Mouse (Mus musculus): Measurements from ENCODE around the gene Gen1. TPM values are rescaled to one million over a fixed set of nuclear protein-coding genes. Genes with fewer than 3 reads are reported as not detected.

The Gen1 gene
- polyA plus RNA-seq, 1 experiment, result 0.54 TPM

DNA sequence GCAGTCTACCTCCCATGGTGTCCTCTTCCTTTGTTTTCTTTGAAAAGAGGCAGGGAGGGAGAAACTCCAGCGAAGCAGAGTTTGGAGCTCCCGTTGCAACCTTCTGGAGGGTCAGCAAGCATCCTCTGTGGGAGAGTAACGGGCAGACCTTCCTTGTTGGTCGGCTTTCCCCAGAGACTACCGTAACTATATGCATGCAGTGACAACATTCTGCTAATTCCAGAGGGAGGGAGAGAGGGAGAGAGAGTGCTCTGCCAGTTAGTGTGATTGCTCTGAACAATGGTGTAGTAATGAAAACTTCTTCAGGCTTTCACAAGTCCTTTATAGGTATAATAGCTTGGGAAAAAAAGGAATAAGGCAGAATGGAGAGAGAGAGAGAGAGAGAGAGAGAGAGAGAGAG lies 40.9 kb downstream of the Gen1 start:
- no peak for DNase-seq (ENCODE audit: low read depth)

DNA sequence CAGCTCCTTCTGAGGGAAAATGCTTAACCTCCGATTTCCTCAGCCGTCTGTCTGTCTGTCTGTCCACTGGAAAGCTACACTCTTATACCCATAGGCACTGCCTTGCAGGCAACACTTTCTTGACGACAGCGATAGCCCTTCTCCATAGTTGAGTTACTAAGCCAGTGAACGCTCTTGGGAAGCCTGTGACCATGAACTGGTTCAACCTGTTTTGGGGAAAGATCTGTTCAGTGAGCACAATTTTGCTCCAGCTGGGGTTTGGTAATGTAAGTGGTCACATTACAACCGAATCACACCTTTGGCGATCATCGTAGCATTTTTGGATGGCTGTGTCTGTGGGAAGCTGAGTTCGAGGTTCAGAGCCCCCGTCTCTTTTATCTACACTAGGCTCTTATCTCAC lies 42.5 kb downstream of the Gen1 start:
- DNase-seq (ENCODE audit: low read depth), result no peak

- no peak for DNase-seq (ENCODE audit: low read depth)
These were observed 43.0 kb downstream of the Gen1 start for GRCm38 (mm10) chr12:11222566-11222965.

DNA sequence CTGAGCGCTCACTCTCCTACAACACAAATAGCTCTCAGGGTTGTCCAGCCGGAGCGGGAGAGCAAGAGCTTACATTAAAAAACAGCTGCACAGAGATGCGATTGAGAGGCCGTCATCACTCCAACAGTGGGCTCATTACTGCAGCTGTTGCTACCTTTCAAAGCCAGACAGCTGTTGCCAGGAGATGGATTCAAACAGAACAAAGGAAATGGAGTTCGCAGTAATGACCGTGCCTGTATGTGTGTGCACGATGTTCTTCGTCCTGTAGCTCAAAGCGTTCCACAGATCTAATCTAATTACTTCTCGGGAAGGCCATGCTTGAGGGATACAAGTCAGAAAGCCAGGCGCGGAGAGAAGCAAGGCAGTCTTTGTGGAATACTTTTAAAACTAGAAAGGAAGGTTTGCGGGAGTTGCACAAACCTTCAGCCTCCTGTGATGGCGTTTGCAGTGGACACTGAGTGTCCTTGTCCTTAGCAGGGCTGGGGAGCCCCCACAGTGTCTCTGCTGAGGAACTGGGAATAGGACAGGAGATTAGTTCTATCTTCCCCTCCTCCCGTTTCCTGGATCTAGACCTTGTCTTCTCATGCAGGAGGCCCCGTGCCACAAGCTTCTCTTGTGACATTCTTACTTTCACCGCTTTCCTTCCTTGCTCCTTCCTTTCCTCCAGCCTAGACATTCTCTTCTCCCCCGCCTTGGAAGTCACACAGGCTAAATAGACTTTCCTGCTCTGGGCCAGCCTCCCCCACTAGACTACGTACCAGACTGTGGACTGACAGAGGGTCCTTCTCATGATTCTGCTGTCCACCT lies 43.9 kb downstream of the Gen1 start:
- DNase-seq (ENCODE audit: low read depth), result no peak

DNA sequence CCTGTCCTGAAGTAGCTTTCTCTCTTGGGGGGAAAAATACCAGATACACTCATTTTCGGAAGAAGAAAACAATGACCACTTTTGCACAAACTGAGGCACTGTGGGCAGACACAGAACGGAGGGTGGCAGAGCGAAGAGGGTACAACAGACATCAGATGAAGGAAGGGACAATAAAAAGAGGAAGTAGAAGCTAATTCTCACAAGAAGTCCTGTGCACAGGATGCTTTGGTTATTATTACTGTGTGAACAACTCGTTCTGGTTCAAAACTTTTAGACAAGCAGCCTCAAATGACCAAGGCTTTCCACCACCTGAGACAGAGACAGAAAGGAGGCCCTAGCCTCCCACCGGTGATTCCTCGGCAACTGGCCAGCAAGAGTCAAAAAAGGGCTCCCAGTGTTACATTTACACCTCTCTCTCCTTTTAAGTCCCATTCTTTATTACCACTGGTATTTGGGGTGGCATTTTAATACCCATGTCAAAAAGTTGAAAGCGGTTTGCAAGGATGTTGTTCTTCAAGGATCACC lies 47.8 kb downstream of the Gen1 start:
- DNase-seq (ENCODE audit: low read depth), result no peak

DNA sequence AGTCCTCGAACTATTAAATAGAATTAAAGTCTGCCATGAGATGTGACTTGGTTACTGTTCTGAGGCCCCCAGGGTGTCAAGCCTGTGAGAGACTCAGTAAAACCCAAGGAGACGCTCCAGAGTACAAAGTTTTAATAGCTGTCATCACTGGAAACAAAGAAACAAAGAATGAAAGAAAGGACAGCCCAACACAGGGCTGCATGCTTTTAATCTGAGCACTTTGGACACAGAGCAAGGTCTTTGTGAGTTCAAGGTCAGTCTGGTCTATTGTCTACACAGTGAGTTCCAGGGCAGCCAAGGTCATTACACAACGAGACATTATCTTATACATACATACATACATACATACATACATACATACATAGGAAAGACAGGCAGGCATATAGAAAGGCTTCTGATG lies 49.1 kb downstream of the Gen1 start:
- DNase-seq (ENCODE audit: low read depth), result no peak

DNA sequence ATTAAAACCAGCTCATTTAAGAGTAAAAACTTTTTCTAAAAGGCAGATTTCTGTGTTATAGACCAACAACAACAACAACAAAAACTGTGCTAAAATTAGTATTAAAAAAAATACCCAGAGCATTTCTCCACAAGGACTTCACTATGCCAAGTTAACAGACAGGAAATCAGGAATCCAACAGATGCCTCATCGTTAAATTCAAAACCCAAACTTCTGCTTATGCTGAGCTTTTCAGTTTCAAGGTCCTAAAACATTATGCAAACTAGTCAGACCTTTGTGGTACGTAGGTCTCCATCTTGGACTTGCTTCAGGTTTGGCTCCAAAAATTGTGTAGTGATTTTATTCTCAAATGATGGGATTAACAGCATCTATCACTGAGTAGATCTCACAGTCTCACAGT lies 50.0 kb downstream of the Gen1 start:
- no peak for DNase-seq (ENCODE audit: low read depth)

- DNase-seq (ENCODE audit: low read depth), result no peak
These were observed 50.8 kb downstream of the Gen1 start for GRCm38 (mm10) chr12:11214776-11215175.

DNA sequence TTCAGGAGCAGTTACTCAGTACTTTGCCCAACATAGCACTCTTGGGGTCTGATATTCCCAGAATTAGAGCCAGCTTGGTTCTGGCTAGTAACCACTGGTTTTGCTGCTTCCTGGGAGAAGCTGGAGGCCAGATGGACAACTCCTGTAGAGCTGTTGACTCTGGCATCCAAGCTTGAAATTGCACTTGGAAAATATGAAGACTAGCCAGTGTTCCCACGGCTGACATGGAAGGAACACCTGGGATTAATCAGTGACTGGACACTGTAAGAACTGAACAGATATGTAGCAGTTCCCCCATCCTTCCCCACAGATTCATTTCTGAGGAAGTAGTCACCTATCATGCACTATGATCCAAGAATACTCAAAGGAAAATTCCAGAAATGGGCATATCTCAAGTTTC lies 52.7 kb downstream of the Gen1 start:
- no peak for DNase-seq (ENCODE audit: low read depth)

DNA sequence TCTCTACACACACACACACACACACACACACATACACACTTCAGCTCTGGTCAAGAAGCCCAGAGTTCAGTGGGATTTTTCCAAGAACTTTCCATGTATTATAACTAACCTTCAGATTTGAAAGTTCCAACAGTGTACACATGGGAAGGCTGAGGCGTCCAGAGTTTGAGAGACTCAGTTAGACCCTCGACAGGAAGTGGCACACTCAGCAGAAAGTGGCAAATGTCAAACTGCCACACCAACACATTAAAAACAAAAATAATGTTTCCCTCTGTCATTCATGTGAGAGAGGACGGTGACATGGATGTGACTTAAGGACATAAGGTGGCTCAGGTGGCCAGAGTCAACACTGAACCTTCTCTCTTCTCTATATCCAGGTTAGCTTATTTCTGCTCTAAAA lies 55.2 kb downstream of the Gen1 start:
- no peak for DNase-seq (ENCODE audit: low read depth)

DNA sequence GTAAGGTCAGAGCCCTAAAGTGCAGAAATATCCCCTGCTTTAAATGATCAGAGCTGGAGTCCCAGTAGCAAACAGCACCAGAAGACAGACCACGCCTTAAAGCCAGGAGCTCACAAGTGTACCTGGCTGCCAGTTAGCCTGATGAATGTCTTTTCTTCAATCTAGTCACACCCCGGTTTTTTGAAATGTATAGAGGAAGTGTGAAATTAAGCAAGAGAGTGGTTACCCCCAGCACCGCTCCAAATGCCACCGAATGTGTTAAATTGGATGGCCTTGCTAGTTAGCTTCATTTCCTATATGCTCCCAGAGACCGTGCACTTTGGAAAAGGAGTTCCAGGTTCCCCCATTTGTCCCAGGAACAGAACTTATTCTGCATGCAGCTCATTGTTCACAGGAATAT lies 56.0 kb downstream of the Gen1 start:
- no peak for DNase-seq (ENCODE audit: low read depth)

GRCm38 (mm10) chr12:11208872-11209271 lies 56.7 kb downstream of the Gen1 start, which contains the start of gene Msgn1:
Gene Msgn1 (minus strand): TSS chr12:11208972.
- DNase-seq (ENCODE audit: low read depth), result no peak

- DNase-seq (ENCODE audit: low read depth), result no peak
These were observed 59.3 kb downstream of the Gen1 start for GRCm38 (mm10) chr12:11206321-11206720.

GRCm38 (mm10) chr12:11203694-11204665 lies 61.6 kb downstream of the Gen1 start:
- DNase-seq (ENCODE audit: low read depth), result no peak

- no peak for DNase-seq (ENCODE audit: low read depth)
These were observed 63.1 kb downstream of the Gen1 start for GRCm38 (mm10) chr12:11202476-11202875.

DNA sequence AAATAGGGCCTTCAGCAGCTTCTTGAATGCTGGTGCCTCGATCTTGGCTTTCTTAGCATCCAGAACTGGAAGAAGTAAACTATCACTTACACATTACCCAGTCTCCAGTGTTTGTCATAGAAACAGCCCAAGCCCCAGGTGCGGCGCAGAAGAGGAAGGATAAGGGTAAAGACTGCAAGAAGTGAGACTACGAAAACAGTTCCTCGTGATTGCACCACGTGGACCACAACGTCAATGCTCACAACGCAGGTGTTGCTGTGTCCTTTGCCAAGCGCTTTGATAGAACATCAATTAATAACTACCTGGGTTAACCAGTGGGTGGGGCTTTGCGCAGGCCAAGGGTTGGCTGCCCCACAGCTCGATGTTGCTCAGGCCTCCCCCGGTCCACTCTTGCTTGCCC lies 64.9 kb downstream of the Gen1 start:
- no peak for DNase-seq (ENCODE audit: low read depth)

DNA sequence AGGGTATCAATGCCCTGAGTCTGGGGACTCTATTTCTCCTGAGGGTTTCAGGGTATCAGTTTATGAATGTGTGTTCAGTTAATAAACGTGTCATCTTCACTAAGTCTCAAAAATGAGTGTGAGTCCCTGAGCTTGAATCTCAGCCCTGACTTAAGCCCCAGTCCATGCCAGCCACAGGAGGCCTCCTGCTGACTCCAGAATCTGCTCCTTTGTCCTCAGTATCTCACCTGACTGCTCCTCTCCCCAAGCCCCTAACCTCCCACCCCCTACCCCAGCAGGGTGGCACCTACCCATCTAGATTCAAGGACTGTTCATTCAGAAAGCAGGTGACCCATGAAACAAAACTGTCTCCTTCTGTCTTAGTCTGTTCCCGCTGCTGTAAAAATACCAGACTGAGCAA lies 67.0 kb downstream of the Gen1 start:
- no peak for DNase-seq (ENCODE audit: low read depth)

DNA sequence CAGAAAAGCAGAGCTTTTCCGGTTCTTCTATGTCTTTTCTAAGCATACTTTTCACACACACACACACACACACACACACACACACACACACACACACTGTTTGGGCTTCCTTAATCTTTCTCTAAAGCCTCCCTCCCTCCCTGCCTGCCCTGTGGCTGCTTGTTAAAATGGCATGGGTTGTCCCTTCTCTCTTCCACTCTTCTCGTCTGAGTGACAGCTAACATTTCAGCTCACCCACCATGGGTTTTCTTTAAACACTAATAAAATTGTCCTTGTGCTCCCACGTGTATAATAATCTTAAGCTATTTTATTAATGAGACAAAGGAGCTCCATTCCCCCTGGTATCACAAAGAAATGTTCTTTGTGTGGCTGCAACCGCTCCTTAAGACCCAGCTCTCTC lies 67.6 kb downstream of the Gen1 start:
- no peak for DNase-seq (ENCODE audit: low read depth)

DNA sequence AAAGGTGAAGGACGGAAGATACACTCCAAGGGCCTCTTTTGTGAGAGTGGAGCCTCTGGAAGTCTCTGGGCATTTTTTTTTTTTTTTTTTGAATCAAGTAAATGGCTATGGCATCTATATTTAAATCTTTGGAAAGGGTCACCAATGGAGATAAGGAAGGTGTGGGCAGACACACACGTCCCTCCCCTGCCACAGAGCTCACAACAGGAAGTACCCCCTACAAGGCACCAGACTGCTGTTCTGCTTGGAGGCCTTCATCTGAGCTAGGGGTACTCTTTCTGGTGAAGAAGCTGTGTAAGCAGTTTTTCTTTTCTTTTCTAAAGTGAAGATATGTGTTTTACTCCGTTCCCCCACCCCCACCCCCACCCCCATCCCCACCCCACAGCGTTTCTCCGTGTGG lies 68.8 kb downstream of the Gen1 start:
- DNase-seq (ENCODE audit: low read depth), result no peak

DNA sequence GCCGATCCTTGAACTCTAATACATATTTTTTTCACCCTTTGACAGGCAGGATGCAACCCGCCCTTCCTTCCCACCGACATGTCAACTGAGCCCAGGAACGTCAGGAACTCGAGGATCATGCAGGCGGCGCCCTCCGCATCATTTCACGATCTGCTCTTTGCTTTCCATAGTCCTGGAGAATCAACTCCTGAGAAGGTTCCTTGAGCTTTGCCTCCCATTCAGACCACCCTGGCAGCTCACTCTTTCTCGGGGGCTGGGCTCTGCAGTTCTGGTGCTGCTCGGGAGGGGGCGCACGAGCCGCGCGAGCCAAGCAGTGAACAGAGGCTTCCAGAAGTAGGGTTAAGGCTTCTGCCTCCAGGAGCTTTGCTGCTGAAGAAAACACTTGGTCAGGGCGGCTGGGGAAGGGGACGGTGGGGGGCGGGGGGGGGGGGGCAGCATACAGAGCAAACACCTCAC lies 69.4 kb downstream of the Gen1 start:
- DNase-seq (ENCODE audit: low read depth), result no peak

DNA sequence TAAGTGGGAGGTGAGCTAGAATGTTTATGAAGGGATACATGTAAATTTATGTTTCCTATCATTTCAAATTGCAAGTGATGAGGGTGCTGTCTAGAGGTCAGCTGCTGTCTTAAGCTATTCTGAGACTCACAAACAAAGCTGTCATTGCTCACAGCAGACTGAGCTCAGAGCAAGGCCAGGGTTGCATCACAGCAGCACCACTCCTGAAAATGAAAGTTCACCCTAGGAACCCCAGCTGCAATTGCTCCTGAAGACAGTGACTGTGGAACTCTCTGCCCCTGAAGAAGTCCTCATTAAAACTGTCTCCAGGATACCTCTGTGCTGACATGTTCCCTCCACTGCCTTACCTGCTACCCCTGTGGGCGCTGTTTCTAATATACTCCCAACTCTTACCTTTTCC lies 70.6 kb downstream of the Gen1 start:
- no peak for DNase-seq (ENCODE audit: low read depth)
